Mouse (Mus musculus) cerebellum, adult 8-10 months (tissue): ENCODE measurements around the gene Fnip2.

Experiments
- DNase-seq: peaks from one replicate; pipeline ENCODE4 v3.0.0; 2022

Gene Fnip2

DNA sequence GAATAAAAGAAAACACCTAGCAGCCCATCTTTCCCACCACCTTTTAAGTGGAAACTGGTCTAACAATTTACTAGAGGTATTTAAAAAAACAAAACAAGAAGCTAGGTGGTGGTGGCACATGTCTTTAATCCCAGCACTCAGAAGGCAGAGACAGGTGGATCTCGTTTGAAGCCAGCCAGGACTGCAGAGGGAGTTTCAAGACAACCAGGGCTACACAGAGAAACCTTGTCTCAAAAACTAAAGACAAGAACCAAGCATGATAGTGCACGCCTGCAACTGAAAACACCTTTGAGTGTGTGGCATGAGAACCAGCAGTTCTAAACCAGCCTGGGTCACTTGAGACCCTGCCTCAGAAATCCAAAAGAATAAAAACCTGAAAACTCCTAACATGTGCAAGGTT is 4.1 kb downstream of the Fnip2 start:
- no peak for DNase-seq

DNA sequence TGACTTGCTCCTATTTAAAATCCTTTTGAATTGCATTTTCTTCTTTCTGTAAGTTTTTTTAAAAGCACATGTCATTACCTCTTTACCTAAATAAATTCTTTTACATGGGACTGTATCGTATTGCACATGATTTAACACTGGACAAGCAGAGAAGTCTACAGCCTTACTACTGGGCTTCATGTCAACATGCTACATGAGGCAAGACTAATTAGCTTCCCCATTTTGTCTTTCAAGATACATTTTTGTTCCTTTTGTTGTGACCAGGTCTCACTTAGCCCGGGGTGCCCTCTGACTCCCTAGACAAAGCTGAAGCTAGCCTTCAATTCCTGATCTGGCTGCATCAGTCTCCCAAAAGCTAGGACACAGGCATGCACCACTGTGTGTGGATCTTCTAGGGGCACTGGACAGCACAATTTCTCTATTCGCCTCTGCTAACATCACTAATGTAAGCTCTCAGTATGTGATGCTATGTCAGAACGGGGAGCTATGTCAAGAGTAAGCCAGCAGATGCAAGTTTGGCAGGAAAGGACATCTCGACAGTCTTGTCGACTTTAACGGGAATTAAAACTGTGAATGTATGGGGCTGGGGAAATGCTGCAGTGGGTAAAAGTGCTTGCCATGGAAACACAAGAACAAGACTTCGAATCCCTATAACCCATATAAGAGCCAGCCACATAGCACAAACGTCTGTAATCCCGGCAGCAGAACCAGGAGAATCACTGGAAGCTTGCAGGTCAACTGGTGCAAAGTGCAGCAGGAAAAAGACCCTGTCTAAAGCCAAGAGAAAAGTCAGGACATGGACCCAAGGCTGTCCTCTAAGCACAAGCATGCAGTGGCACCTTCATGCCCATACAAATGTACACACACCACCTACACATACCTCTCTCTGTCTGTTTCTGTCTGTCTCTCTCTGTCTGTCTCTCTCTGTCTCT is 5.5 kb downstream of the Fnip2 start:
- no peak for DNase-seq

DNA sequence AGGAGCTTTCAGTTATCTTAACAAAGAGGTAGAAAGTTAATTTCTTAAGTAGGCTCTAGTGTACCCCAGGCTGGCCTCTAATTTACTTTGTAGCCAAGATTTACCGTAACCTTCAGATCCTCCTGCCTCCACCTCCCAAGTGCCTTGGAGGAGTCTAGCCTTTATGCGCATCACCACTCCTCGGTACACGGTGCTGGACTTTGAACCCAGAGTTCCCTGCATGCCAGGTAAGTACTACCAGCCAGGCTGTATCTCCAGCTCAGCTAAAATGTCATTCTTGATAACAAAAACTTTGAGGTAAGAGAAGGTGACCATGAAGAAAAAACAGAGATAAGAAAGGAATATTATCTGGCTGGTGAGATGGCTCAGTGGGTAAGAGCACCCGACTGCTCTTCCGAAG is 7.0 kb downstream of the Fnip2 start:
- DNase-seq, result no peak

DNA sequence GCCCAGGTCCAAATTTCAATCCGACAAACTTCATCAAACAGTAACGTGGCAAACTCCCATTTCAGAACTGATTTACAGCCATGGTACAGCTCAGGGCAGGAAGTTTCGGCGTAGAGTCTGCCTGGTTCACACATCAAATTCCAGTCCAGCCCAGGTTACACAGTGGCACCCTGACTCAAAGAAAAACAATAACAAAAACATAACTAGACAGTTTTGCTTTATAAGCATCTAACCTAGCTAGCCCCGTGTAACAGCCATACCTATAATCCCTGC is 7.9 kb downstream of the Fnip2 start:
- DNase-seq, result no peak

DNA sequence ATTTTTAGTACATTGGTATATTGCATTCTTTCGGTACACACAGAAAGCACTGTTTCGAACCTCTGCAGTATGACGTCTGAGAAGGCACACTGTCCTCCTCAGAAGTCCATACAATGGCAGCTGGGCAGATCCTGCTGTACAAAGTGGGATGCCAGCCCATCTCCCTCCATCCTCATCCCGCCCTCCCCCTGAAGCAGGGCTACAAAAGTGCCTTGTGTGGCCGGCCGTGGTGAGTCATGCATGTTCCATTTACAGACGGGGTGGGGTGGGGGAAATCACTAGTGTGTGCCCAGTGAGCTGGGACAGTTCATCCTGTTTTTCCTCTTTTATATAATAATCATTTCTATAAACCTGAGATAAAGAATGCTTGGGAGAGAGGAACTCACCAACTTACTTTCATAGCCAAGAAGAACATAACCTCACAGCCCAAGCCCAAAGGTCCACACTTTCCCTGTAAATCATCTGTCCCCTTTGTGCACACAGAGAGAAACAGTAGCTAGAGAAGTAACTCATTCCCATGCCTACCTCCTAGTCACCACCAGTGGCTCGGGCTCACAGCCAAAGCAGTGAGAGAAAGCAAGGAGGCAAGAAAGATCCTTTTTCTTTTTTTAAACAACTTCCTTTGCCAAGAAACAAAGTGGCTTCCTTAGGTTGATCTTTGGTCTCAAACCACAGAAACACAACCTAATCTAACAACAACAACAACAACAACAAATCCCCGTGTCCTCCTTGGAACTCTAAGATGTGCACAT is 8.4 kb downstream of the Fnip2 start:
- no peak for DNase-seq

DNA sequence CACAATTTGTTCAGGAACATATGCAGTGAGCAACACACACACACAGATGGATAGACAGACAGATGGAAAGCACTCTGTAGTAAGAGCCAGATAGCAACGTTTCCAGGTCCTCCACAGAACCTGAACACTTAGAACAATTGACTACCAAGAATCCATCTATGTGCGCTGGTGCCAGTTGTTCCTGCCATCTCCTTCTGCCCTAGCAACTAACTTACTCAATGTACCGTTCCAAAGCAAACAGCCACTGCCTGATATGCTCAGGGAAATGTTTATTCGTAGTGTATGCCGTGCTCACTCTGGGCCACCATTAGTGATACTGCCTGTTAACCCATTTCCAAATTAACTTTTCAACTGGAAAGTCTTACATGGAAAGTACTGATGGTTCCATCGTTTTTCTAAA is 12.5 kb downstream of the Fnip2 start:
- no peak for DNase-seq

DNA sequence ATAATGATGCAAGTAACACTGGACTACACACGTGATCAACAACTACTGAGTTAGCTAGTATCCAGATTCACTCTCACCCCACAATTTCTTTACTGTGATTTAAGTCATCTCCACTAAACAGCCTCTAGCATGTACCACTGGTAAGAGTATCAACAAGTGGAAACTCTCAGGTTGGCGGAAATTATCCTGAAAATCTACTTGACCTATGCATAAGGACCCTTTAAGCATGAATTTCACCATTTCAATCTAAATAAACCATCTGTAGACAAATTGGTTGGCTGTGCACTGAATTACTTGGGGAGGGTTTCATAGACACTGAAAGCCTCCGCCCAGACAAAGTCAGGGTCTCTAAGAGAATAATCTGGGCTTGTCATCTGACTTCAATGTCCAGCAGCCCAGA is 13.8 kb downstream of the Fnip2 start:
- no peak for DNase-seq

DNA sequence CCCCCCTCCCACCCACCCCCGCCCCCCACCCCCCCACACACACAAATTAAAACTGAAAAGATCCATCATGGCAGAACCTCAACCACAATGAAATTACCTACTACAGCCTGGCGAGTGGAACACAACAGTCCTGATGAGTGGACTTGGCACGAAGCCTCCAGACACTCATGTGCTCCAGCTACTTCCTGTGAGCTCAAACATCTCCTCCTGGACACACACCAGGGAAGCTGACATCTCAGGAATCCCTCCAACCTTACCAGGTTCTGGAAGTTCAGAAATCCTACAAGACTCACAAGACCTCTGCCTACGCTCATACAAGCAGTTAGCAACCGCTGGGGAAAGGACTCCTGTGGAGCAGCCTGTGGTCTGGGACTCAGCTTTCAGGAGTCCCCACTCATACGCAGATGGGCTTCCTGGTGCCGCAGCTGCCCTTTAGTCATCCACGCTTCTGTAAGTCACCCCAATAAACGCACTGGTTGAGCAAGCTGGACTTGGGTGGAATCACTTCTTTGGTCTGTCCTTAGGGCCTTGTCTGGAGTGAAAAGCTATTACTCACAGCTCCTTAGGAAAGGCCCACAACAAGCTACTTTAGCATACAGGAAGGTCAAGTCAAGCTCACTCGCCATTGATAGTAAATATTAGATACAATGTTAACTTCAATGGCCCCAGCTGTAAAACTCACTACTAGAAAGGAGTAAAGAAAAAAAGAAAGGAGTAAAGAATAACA is 15.6 kb downstream of the Fnip2 start:
- DNase-seq, result no peak

DNA sequence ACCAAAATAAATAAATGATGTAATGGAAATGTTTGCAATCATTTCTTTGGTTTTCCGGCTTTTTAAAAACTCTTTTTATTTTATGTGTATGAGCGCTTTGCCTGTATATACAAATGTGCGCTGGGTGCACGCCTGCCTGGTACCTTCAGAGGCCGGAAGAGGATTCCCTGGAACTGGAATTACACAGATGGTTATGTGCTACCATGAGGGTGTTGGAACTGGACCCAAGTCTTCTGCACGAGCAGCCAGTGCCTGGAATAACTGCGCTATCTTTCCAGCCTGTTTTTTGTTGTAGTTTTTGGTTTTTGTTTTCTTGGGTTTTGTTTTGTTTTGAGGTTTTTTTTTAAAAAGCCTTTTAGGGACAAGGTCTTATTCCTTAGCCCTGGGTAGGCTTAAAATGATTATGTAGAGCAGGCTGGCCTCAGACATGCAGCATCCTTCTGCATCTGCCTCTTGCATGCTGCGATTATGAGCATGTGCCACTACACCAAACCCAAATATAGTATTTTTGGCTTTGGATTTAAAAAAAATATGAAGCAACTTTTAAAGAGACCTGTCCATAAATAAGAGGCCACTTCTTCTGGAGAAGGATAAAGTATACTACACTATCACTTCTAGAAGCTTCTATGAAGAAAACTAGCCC is 17.7 kb downstream of the Fnip2 start:
- DNase-seq, result peak; percentile 57

DNA sequence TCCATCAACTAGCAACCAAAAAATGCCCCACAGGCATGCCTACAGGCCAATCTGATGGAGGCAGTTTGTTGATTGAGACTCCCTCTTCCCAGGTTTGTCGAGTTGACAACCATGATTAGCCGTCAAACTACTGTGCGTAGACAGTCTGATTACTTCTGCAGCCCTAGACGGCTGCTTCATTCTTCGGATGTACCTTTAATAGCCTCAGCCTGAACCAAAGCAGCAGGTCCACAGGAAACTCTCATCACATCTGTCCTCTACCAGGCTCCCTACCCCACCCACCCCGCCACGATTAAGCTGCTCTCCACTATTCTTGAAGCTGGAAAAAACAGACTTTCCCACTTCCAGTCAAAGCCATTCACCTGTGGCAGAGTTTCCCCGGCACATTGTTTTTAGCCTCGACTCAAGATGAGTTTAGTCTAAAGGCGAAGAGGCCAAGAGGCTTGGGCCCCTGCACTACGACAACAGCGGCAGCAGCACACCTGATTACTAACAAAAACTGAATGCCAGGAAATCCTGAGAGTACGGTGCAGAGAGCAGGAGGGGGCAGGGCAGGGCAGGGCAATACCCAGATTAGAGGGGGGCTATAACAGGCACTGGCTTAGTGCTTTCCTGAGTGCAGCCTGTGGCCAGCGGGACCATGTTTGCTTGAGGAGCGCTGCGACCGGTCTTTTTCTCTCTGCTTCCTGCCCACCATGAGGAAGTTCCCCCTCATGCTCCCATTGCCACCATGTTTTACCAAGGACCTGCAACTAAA is 18.7 kb downstream of the Fnip2 start:
- no peak for DNase-seq

DNA sequence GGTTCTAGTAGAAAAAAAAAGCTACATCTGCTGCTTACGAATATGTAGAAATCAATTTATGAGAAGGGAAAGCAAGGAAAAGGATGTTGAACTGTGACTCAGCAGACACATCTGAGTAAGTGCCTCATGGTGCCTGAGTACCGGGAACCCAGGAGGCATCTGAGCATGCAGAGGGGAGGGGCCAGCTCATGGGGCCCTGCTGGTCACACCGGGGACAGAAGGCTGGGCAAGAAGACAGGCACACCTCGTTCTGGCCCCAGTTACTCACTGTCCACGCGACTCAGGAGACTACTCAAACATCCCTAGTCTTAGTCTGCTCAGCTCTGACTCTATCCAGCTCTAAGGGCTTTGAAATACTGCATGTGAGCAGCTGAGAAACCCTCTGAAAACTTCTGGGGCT is 25.0 kb downstream of the Fnip2 start:
- peak; percentile 64 for DNase-seq

DNA sequence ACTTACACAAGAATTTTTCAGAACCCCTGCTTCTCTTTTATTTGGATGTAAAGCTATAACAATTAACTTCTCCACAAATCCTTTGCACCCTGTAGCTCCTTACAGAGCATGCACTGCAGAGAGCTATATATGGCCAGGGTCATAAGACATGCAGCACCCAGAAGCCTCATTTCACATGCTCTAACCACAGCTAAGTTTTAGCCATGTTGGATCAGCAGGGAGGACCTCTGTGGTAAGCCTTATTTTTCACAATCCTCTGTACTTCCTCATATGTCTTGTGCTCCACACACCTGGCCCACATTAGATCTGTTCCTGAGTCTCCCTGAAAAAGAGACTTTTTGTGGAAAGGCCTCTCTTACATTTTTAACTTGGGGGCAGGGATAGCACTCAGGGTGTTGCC is 27.9 kb downstream of the Fnip2 start:
- no peak for DNase-seq

DNA sequence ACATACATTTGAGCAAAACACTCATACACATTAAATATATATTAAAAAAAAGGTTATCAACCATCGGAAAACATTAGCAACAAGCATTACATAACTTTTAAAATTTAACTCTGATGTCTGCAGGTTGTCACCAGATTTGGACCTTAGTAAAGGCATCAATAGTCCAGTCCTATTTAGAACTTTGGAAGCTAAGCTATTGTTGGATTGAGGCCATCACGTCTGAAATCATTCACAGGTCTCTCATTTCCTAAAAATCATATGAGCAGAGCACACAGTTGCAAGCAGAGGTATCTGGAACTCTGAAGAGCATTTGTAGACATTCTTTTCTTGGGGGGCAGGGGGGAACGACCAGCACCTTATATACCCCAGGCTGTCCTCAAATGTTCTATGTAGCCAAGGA is 28.5 kb downstream of the Fnip2 start:
- DNase-seq, result no peak

DNA sequence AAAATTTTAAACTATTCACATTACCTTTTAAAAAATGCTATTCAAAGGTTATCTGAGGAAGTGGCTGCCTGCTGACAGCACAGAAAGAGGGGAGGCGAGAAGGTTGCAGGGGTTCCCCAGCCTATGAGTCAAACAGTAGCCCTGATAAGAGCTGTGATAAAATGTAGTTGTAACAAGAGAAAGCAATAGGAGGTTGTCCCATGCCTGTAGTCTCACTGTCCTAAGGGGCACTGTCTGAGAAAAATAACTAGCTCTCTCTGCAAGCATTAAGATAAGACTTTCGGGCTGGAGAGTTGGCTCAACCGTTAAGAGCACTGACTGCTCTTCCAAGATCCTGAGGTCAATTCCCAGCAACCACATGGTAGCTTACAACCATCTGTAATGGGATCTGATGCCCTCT is 29.3 kb downstream of the Fnip2 start:
- no peak for DNase-seq

DNA sequence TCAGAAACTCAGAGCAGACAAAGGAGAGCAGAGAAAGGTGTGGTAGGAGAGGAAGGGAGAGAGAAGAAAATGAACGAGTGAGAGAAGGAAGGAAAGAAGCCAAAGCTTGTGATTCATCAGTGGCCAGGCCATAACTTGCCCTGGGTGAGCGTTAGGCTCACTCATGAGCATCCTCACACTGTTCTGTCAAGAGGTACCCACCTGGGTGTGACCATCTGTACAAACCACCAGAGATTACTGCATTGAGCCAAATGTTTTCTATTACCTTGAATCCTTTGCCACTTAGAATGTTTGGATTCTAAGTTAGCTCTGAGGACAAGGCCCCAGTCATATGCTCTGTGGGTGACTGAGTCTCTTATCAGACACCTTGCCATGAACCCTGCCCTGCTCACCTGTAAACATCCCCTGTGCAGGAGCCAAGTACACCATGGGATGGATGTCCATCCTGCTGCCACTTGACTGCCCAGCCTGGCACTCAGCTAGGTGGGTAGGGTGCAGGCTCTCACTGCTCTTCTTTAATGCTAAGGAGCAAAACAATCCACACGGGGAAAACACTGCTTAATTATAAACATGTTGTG is 29.9 kb downstream of the Fnip2 start:
- DNase-seq, result no peak

DNA sequence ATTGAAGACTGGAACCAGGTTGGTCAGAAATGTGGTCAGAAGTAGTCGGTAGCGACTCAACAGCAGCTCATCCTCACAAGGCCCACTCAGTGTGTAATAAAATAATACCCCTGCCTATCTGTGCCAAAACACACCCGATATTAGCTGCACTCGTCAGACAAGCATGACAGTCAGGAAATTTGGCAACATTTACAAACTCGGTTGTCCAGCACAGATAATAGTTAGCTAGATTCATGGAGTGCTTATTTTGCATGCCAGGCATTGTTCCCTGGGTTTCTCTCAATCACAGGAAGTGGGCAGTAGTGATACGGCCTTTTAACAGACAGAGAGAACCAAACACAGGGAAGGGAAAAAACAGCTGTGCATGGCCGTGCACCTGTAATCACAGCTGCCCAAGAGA is 30.6 kb downstream of the Fnip2 start:
- DNase-seq, result no peak

DNA sequence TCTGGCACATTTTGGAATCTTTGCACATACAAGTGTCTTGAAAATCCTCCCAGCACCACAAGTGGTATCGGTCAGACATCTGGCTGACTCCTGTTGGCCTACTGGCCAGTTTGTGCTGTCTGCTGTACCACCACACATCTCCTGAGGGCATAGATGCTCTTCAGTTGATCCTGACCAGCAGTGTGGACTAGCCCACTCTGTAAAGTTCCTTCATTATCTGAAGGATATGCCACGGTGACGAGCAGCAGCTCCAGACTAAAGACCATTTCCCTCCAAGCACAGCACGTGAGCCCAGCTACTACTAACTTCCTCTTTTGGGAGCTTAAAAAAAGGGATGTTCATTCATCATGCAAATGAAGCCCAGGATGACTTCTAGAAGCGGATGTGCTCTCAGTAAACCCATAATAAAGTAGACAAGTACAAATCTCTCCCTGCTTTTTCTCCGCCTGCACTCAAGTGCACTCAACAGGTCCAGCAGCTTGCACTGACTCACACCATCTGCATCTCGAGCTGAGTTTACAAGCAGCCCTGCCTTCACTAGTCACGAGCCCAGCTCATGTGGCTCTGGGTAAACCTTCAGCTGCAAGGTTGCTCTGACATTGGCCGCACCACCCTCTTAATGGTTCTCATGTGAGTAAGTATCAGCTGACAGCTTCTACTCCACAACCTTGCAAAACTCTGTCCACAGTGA is 35.9 kb downstream of the Fnip2 start:
- no peak for DNase-seq

DNA sequence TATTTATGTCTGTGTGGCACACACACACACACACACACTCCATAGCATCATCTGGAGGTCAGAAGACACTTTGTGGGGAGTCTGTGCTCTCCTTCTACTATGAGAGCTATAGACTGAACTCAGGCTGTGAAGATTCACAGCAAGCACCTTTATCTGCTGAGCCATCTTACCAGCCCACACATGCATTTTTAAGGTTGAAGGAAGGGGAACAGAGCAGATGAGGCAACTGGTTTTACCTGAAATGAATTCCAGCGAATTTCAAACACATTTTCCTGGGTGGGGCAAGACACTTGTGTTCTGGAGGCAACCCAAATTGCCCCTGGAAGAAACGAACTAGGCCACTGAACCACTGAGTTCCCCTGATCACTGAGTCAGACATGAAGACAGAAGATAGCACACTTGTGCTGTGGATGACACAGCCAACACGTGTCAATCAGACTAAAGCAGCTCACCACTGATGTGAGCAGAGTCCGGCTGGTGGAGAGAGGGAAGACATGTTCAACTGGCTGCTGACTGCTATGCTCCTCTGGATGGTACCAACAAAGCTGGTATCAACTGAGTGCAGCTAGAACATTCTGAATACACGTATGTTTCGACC is 38.0 kb downstream of the Fnip2 start:
- DNase-seq, result no peak

DNA sequence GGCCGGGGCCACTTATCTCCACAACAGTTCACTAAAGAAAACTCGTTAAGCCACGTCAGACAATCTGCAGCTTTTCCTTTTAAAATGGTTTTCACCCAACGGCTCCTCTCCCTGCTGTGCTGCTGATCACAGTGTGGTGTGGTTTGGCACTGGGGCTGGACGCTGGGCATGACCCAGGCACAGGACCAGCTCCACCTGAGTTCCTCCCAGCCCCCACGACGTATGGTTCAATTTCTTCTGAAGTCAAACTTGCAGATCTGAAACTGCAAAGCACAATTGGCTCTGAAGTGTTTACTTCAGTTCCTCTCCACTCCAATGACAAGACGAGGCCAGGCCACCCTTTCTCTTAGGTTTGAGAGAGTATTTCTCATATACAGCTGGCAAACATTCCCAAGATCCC is 39.1 kb downstream of the Fnip2 start:
- no peak for DNase-seq

DNA sequence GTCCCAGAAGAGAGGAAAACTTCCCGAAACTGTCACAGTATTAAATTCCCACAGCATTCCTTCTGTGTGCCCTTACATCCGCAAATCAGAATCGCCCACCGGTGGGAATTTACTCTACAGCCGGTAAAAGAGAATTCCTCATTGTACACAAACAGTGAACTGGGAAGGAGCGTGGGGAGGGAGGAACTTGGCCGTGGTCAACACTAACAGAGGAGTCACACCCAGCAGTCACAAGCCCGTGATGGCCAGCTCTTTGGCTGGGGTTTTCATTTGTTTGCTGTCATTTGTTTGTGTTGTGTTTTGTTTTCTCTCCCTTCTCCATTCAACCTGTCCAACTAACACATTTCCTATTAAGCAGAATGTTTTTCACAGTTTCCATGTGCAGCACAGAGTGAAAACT is 39.7 kb downstream of the Fnip2 start:
- DNase-seq, result no peak

DNA sequence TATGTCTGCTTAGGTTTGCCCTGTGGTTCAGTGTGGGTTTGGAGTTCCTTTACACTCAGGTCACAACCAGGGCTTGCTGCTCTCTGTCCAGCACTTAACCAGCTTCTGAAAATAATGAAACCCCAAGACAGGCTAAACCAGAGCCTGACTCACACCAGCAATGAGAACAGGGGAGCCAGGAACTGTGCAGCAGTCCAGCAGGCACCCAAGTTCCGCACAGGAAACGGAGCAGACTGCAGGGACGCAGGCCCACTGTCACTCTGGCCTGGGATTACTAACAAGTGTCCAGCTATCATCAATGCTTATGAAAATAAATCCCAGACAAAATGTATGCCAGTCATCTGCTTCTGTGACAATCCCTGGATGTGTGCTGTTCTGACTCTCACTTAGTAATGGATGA is 40.1 kb downstream of the Fnip2 start:
- DNase-seq, result no peak
